Mouse (Mus musculus): ENCODE measurements around the gene Gtf2i. TPM values are rescaled to one million over a fixed set of nuclear protein-coding genes. Genes with fewer than 3 reads are reported as not detected.

Gene Gtf2i
- total RNA-seq, 2 experiments from 2014 or later: 201 to 208 TPM

DNA sequence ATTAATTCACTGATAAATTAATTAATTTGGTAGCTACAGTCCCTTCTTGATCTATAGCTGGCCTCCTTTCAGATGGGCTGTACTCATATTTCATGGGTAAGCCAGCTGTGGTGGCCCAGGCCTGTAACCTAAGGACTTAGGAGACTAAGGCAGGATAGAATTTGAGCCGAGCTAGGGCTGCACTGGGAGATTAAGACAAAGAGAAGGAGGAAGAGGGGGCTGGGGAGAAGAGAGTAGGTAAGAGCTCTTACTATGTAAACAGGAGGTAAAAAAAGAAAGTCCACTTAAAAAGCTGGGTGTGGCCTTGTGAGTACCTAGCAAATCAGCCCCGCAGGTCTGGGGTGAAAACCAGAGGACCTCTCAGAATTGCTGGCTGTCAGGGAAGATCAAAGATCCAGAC, 9.3 kb upstream of the Gtf2i start:
- intact Hi-C loops (cut with DNase I): no loop called here
- no peak for DNase-seq

DNA sequence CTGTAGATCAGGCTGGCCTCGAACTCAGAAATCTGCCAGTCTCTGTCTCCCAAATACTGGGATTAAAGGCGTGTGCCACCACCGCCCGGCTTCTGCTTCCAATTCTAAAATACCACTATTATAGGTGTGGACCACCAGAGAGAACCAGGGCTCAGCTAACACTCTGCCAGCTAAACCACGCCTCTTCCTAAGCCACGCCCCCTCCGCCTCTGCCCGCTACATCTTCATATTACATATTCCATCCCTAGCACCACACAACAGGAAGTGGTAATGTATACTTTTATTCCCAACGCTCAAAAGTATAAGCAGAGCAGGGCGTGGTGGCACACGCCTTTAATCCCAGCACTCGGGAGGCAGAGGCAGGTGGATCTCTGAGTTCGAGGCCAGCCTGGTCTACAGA, 8.8 kb upstream of the Gtf2i start:
- DNase-seq: no peak

DNA sequence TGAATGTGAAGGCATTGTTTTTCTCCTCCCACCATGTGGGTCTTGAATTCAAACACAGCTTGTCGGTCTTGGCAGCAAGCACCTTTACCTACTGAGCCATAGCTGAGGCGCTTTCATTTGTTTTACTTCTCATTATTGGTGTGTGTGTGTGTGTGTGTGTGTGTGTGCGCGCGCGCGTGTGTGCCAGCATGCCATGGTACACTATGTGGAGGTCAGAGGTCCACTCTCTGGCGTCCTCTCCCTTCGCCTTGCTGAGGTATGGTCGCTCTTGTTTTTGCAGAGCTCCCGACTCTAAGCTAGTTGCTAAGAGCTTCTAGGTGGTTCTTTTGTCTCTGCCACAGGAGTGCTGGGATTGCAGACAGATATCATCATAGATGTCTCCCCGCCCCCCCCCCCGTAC, 7.8 kb upstream of the Gtf2i start:
- intact Hi-C loops (cut with DNase I): no loop called here
- no peak for DNase-seq

More for the DNA sequence above, 8.8 kb upstream of the Gtf2i start:
- intact Hi-C loops (cut with DNase I): no loop called here

DNA sequence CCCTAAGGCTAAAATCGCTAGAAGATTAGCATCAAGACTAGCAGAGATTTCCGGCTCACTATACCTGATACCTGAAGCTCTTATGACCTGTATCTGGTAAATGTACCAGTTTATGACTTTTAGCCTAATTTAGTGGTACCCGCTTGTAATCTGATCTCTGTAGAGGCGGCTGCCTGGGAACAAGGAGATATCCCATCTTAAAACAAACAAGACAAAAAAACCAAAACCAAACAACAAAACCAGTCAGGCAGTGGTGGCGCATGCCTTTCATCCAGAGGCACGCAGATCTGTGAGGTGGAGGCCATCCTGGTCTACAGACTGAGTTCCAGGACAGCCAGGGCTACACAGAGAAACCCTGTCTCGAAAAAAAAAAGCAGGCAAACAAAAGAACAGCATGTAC, 7.1 kb upstream of the Gtf2i start:
- intact Hi-C loops (cut with DNase I): no loop called here
- DNase-seq: no peak

DNA sequence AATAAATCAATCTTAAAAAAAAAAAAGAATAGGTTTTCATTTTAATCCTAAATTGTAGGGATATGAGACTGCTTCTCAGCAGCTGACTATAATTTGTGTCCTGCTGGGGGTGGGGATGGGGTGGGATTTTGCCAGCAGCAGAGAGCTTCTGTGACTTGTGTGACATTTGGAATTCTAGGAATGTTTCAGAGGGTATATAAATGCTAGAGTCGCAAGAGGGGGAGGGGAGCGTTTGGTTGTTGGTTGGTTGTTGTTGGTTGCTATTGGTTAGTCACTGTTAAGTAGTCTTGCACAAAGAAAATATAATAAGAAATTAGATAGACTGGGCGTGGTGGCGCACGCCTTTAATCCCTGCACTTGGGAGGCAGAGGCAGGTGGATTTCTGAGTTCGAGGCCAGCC, 4.3 kb upstream of the Gtf2i start:
- no peak for DNase-seq
- intact Hi-C loops (cut with DNase I): loop anchor here (10.0 kb wide), 1 partner anchor 134 kb away; the partner anchor contains the start of gene Gtf2ird2

DNA sequence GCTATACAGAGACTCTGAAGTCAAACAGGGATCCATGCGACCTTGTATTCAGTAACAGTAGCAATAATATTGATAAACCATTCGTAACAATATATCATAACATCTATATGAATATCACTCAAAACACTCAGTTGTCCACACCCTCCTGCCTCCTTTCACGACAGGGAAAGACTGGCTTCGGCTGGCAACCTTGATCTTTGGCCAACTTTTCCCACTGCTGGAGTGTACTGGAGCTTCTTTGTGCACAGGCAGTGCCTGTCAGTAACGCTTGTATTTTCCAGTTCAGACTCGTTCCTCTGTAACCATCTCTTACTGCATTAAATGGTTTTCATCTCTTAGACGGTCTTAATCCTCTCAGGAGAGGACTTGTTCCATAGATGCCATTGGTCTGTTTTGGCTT, 2.2 kb upstream of the Gtf2i start:
- intact Hi-C loops (cut with DNase I): loop anchor here (10.0 kb wide), 1 partner anchor 132 kb away; the partner anchor contains the start of gene Gtf2ird2
- DNase-seq: no peak

DNA sequence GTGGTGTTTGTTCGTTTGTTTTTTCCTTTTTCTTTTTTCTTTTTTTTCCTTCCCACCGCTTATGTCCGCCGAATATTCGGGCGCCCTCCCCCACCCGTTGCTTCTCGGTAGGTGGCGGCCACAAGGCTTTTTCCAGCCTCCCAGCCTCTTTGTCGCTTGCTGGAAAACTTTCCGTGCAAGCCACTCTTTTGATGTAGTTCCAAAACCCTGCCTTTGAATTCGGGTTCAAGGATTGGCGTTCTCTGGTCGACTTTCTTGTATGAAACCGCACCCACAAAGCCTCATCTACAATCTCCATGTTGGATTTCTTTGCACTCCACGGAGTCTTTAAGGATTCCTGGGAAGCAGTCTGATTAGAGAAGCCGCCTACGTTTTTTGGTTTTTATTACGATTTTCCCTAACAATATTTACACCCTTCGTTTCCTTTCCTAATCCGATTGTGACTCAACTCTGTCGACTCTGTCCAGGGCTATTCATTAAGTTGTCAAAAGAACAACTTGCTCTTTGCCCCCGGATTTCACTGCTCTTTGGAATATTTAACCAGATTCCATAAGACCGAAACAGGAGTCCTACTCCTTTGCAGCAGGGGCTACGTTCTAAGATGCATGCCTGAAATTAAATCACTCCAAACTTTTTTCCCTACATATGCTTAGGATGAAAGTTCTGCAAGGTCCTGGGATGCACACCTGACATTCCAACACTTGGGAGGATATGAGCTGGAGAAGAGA, 1.2 kb upstream of the Gtf2i start:
- DNase-seq: peak; percentile 55 to 61
- intact Hi-C loops (cut with DNase I): loop anchor here (10.0 kb wide), 1 partner anchor 131 kb away; the partner anchor contains the start of gene Gtf2ird2

DNA sequence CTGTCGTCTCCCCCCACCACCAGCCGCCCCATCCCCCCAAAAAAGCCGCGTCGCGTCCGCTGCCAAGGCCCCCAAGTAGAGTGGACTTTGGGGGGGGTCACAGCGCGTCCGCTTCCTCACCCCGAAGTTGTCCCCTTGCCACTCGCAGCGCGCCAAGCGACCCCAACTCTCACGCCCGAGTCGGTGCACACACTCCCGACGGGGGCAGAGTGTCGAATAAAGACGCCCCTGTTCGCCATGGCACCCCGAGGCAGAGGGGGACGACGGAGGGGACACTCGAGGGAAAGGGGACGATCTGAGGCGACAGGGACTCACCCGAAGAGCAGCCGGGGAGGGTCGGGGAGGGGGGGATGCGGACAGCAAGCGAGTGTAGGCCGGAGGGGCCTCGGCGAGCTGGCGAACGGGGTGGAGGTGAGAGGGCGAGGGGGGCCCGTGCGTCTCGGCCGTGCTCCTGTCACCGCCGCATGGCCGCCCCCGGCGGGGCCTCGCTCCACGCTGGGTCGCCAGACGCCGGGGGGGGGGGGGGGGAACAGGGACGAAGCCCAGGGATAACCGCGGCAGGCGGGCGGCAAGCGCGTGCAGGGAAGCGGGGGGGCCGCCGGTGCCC, 389 bp downstream of the Gtf2i start:
- intact Hi-C loops (cut with DNase I): loop anchor here (10.0 kb wide), 1 partner anchor 129 kb away; the partner anchor contains the start of gene Gtf2ird2
- peak in 1 of 2 experiments; percentile 76 for DNase-seq

DNA sequence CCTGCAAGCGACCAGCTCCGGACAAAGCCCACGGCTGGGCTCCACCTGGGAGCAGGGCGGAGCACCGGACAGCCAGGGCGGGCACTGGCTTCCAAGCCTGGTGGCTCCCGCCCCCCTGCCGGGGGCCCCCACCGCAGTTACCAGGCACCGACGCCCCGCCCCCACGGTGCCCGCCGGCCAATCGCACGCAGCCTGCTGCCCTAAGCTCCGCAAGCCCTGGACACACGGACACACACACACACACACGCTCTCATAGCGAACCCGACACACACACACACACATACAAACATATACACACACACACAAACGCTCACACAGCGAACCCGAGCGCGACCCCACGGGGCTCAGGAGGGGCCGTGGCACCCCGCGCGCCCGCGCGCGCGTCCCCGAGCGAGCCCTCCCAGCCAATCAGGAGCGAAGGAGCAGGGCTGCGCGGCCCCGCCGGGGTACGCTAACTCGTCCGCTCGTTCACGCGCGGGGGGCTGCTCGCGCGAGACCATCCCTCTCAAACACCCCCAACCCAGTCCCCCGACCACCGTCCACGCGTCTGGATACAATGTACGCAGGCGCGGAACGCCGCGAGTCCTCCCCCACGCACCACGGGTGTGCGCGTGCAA, 1.0 kb downstream of the Gtf2i start:
- peak; percentile 94 to 95 for DNase-seq
- intact Hi-C loops (cut with DNase I): loop anchor here (10.0 kb wide), 1 partner anchor 129 kb away; the partner anchor contains the start of gene Gtf2ird2

DNA sequence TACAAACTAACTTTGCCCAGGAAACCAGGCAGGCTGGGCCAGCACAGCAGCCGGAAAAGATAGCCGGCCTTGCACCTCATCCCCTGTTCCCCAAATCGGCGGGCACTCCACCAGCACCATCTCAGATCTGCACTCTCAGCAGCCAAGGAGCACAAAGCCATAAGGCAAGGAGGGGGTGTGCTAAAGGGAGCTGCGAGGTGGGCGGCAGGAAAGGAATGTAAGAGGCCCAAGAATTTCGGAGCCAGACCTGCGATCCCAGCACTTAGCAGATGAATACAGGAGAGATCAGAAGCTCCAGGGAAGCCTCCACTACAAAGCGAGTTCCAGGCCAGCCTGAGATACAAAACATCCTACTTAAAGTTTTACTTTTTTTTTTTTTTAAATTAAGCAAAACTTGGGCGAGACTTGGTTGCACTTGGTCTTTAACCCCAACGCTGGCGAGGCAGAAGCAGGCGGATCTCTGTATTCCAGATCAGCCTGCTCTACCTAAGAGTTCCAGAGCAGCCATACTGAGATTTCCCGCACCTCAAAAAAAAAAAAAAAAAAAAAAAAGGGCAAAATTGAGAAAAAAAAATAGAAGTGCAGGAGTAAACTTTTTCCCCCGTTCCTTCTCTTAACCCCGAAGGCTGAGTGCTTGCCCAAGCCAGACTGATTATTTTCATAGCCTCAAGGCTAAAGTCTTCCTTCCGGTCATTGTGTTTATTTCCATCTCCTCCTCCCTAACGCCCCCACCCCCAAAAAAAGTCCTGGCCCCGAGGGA, 1.7 kb downstream of the Gtf2i start:
- intact Hi-C loops (cut with DNase I): loop anchor here (10.0 kb wide), 1 partner anchor 128 kb away; the partner anchor contains the start of gene Gtf2ird2
- peak; percentile 33 to 36 for DNase-seq

DNA sequence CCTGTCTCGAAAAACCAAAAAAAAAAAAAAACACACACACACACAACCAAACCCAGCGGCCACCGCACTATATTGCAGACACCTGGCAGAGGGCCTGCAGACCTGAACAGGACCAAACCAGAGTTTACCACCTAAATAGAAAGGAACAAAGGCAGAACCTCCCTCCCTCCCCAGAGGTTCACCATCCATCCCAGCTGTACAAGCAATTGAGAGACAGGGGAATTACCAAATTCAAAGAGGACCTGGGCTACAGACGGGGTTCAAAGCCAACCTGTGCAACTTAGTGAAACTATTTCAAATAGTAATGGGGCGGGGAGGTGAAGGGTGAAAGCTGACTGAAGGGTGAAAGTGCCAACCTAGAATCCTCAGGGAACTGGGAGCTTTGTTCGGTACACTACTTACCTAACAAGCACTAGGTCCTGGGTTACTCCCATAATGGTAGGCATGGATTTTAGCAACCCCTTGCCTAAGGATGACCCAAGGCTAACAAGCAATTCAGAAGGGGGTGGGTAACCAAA, 2.6 kb downstream of the Gtf2i start:
- intact Hi-C loops (cut with DNase I): loop anchor here (10.0 kb wide), 1 partner anchor 127 kb away; the partner anchor contains the start of gene Gtf2ird2
- DNase-seq: no peak

DNA sequence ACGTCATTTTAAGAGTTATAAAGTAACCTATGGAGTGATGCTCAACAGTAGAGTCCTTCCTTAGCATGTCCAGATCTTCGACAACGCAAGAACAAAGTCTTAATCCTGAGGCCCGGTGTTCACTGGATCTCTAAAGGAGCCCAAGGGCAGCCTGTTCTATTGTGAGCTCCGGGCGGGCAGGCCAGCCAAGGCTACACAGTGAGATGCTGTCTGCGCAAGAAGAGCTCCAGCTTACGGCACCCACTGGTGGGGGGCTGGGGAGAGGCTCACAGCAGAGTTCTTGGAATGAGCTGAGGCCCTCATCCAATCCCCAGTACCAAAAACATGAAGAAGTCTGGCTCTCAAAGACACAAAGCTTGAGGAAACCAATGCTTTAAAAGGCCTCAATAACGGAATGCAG, 4.4 kb downstream of the Gtf2i start:
- intact Hi-C loops (cut with DNase I): loop anchor here (10.0 kb wide), 1 partner anchor 125 kb away; the partner anchor contains the start of gene Gtf2ird2
- no peak for DNase-seq

DNA sequence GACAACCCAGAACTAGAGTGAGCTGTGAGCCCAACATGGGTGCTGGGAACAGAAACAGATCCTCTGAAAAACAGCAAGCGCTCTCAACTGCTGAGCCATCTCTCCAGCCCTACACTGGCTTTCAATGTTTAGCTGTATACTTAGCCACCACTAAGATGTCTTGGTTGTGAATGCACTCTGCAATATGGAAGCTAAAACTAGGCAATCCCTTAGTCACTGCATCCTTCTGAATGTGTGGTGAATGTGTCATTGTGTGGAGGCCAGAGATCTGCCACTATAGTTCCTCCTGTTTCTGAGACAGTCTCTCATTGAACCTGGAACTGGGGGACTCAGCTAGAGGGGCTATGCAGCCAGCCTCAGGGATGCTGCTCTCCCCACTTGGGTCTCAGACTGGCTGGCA, 5.2 kb downstream of the Gtf2i start:
- intact Hi-C loops (cut with DNase I): loop anchor here (2.0 kb wide), 1 partner anchor 49 kb away; no protein-coding TSS in a partner anchor
- DNase-seq: no peak

DNA sequence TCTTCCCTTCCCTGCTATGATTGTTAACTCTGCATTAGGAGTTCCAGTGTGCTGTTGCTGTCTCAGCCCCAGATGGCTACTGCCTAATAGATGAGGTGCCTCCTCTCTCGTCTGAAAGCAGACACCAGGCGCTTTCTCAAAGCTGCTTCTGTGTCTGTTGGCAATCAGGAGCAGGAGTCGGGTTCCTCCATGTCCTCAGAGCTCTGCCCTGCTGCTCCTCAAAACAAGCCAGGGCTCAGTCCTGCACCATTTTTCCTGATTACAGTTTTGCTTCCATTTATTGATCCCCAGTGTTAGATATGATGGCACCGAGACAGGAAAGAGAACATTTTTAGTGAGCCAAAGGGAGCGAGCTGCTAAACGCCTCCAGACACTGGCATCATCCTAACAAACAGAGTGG, 9.9 kb downstream of the Gtf2i start:
- no peak for DNase-seq
- intact Hi-C loops (cut with DNase I): no loop called here

DNA sequence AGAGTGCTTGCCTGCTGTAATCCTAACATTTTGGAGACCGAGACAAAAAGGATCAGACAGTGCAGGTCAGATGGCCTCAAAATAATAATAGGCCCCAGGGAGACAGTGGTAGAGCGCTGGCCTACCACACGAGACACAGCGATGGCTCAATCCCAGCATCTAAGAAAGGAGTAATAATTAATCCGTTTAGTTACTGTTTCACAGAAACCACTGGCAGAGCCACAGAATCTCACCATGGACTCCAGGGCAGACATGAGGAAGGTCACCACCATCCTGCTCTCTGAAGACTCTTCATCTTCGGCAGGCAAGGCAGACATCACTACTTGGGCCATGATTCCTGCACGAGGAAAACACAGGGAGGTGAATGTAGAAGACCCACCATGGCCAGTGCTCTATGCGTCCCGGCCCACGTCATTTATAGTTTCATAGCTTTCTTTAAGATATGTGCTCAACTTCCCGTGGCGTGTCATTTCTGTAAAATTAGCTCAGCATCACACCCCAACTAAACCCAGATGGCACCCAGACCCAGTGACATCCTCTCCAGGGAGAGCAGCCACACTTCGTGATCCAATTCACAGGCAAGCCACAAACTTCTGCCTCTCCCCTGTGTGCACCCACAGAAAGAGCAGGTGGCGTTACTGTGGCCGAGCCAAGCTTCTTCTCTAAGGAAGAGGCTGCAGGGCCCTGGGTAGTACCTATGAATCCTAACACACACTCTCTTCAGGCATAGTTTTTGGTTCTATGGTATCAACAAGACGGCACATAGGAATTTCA, 19.1 kb downstream of the Gtf2i start:
- DNase-seq: no peak
- intact Hi-C loops (cut with DNase I): no loop called here

DNA sequence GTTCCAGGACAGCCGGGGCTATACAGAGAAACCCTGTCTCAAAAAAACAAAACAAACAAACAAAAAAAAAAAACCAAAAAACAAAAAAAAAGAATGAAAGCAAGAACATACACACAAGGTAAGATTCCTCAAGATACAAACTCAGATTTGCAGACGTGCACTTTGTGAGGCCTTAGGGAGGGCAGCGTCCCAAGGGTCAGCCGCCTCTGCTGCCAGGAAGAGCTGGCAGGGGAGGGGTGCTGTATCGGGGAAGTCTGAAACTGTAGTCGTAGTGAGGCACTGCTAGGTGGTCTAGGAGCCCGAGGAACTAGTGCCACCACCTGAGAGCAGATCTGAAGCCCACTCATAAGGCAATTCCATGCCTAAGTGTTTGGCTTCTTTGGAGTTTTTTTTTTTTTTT, 20.0 kb downstream of the Gtf2i start:
- DNase-seq: no peak
- intact Hi-C loops (cut with DNase I): no loop called here

DNA sequence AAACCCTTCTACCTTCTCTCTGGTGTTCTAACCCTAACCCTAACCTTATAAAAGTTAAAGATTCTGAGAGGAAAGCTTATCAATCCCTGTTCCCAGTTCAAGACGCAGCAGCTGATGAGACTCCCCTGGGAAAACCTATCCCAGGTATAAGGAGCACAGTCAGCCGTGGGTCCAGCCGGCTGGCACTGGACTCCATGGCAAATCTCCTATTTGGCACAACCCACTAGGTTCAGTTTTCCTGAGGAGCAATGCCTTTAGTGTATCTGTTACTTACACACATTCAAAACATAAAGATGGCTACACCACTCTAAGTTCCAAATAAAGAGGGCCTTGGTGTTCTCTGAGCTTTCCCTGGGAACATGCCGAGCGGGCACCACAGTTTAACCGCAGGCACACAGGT, 23.5 kb downstream of the Gtf2i start:
- no peak for DNase-seq
- intact Hi-C loops (cut with DNase I): no loop called here

DNA sequence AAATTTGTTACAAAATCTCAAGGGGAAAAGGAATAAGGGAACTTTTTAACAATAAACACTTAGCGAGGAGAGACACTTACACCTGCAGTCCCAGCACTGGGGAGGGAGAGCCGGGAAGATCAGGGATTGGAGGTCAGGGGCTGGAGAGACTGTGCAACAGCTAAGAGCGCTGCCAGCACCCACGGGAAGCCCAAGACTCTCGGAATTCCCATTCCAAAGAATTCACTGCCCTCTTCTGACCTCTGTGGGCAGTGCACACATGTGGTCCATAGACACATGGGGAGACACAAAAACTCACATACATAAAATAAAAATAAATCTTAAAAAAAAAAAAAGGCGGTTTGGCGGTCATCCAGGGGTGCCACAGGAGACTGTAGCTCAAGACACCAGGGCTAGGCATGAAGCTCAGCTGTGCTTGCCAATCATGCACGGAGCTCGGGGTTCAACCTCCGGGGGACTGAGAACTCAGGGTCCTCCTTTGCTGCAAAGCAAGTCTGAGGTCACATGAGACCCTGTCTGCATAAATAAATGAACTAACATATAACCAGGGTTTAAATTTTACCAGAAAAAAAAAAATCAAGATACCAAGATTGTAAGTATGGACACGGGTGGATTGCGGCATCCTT, 24.5 kb downstream of the Gtf2i start:
- DNase-seq: no peak
- intact Hi-C loops (cut with DNase I): no loop called here

DNA sequence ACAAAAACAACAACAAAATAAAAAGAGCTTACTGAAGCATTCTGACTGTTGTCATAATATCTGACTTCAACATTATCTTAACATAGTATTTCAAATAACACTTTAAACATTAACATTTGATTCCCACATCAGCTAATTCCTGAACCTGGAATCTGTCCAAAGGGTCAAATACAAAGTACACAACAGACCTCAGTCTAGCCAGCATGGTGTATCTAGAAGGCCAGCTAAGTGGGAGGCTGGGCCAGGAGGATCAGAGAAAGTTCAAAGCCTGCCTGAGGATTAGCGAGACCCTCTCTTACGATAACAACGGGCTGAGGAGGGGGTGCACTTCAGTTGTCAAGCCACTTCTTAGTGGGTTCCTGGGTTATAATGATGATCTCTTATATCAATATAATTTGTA, 26.5 kb downstream of the Gtf2i start:
- DNase-seq: no peak
- intact Hi-C loops (cut with DNase I): no loop called here
